7 mouse cellular contexts compared by ENCODE assay signal in genomic region chr7:141755831-141756230, GRCm38 (mm10). TPM values are rescaled to one million over a fixed set of nuclear protein-coding genes. Genes with fewer than 3 reads are reported as not detected.
DNase-seq lines count a peak whose midpoint lies in the region; ATAC-seq lines count a peak whose summit lies in the region.

No protein-coding gene starts in this region.

- ATAC-seq in granulocyte monocyte progenitor cell, adult 5-6 weeks (replicated peaks; ENCODE audit: poor library complexity, severe bottlenecking) = peak; percentile 75

- DNase-seq in CD4-positive helper T cell, adult 2 months (ENCODE audit: low read depth, low spot score) = peak; percentile 34
- DNase-seq in MEL-GATA-1-ER (ENCODE audit: extremely low read depth, low read depth) = peak; percentile 50
- DNase-seq in cerebellum, adult 9-10 months = peak; percentile 79
- peak; percentile 70 to 80 for DNase-seq in layer of hippocampus, postnatal 14 days (ENCODE audit: low spot score in 2 of 2)
- DNase-seq in lung, postnatal 36 days = peak; percentile 84
- peak; percentile 40 for DNase-seq in skeletal muscle tissue, adult 2 months (ENCODE audit: low read depth, low spot score)

RNA-seq across cellular contexts. Expression of gene Muc5ac, which starts 32.9 kb away (rescaled TPM):
- not detected in 2 replicates for total RNA-seq in granulocyte monocyte progenitor cell, adult 5-6 weeks (2014; fragmentation: Nextera tagmentation)
- total RNA-seq in granulocyte monocyte progenitor cell, adult 5-6 weeks (2017) = not detected in 2 replicates
- not detected for total RNA-seq in layer of hippocampus, postnatal 14 days (2021)

Comparison
In these comparisons a context has a peak if more than half of its experiments do, and no peak if none do; other contexts are left out.
1. Peak in every context shown above with its lines: DNase-seq and ATAC-seq.
2. DNase-seq: peak in every context shown above with its lines; median percentile 84 in lung, postnatal 36 days; 79 in cerebellum, adult 9-10 months; 75 in layer of hippocampus, postnatal 14 days; 50 in MEL-GATA-1-ER; 40 in skeletal muscle tissue, adult 2 months; 34 in CD4-positive helper T cell, adult 2 months.